Mouse (Mus musculus) intestine, postnatal 0 days (tissue): Measurements from ENCODE around the gene Apol9b. TPM values are rescaled to one million over a fixed set of nuclear protein-coding genes. Genes with fewer than 3 reads are reported as not detected.
A peak's percentile ranks its signal among the peaks of the same experiment; 100 is the strongest.

Experiments
- ATAC-seq: fragments of 200-750 bp; cut with Nextera tagmentation; 2 replicates; pipeline ENCODE4 v1.8.0; 2017; ENCODE audit warnings: mild to moderate bottlenecking, moderate TSS enrichment, moderate library complexity
- H3K27ac ChIP-seq: fragments of 300-500 bp; sonication (generic); 2 replicates; pipeline ENCODE4 v1.5.1; 2014; ENCODE audit warnings: mild to moderate bottlenecking, low read depth, low read length, moderate library complexity
- H3K27me3 ChIP-seq: fragments of 300-500 bp; sonication (generic); replicated peaks from 2 replicates; pipeline ENCODE4 v1.6.1; 2014; ENCODE audit warnings: low read length, mixed read lengths; ENCODE audit not compliant: control insufficient read depth, insufficient read depth
- H3K36me3 ChIP-seq: fragments of 300-500 bp; sonication (generic); 2 replicates; pipeline ENCODE4 v1.6.1; 2014; ENCODE audit warnings: mild to moderate bottlenecking, moderate library complexity; ENCODE audit not compliant: control insufficient read depth, insufficient read depth
- H3K4me1 ChIP-seq: fragments of 300-500 bp; sonication (generic); replicated peaks from 2 replicates; pipeline ENCODE4 v1.6.1; 2014; ENCODE audit warnings: antibody characterized with exemption, low read length, mixed read lengths; ENCODE audit not compliant: control insufficient read depth, insufficient read depth
- H3K4me2 ChIP-seq: fragments of 300-500 bp; sonication (generic); replicated peaks from 2 replicates; pipeline ENCODE4 v1.6.1; 2014; ENCODE audit warnings: low read depth, mild to moderate bottlenecking, moderate library complexity
- H3K4me3 ChIP-seq: fragments of 300-500 bp; sonication (generic); 2 replicates; pipeline ENCODE4 v1.5.1; 2014; ENCODE audit warnings: low read depth, low read length
- H3K9ac ChIP-seq: fragments of 300-500 bp; sonication (generic); 2 replicates; pipeline ENCODE4 v1.6.1; 2014; ENCODE audit warnings: mild to moderate bottlenecking, low read depth, low read length
- H3K9me3 ChIP-seq: fragments of 300-500 bp; sonication (generic); 2 replicates; pipeline ENCODE4 v1.6.1; 2016; ENCODE audit warnings: mixed run types; ENCODE audit not compliant: control insufficient read depth
- CTCF ChIP-seq: sonication (generic); IDR thresholded peaks from 2 replicates; pipeline ENCODE4 v1.5.1; 2016; ENCODE audit warnings: low read depth, mild to moderate bottlenecking, control low read depth, antibody characterized with exemption, moderate library complexity
- WGBS: fragments of 180-500 bp; shearing (Covaris S2); extraction: QIAGEN DNeasy Blood & Tissue Kit; methylation state at CpG from one replicate; pipeline ENCODE4 v1.1.7; 2014; 5-methylcytosine and 5-hydroxymethylcytosine counted together
- polyA plus RNA-seq: library from polyadenylated mRNA; unstranded; fragments of >200 nt; fragmentation: Nextera tagmentation; extraction: Ambion mirVana; gene quantifications from 2 replicates; pipeline ENCODE4 v1.2.1, GENCODE M21; 2015

Apol9b gene
- polyA plus RNA-seq, 1 experiment from 2014 or later = 4.1 TPM

GRCm38 (mm10) chr15:77749717-77750116 lies 20.9 kb downstream of the Apol9b start:
- Histone ChIP-seq H3K27ac (no peak overlapping the region), H3K4me2 (no peak overlapping the region), H3K4me3 (no peak overlapping the region), H3K36me3 (no peaks in the 10 kb centered on the region), H3K9ac (no peak overlapping the region), H3K27me3 (peaks cover 69% of the 10 kb centered on the region), H3K9me3 (peaks cover 3% of the 10 kb centered on the region; the same call in 1 of the 2 replicates), H3K4me1 (no peaks in the 10 kb centered on the region)
- no peak for ATAC-seq
- WGBS = 90% methylated on average over 10 of the region's 10 CpGs
- TF ChIP-seq CTCF = no peak

GRCm38 (mm10) chr15:77750461-77750860 lies 21.6 kb downstream of the Apol9b start:
- Histone ChIP-seq H3K27ac (no peak overlapping the region), H3K36me3 (no peaks in the 10 kb centered on the region), H3K9ac (no peak overlapping the region), H3K9me3 (peaks cover 3% of the 10 kb centered on the region; the same call in 1 of the 2 replicates), H3K27me3 (peaks cover 68% of the 10 kb centered on the region), H3K4me1 (no peaks in the 10 kb centered on the region), H3K4me2 (no peak overlapping the region), H3K4me3 (no peak overlapping the region)
- ATAC-seq = no peak
- TF ChIP-seq CTCF = peak; percentile 88
- 23% methylated on average over 1 of the region's 1 CpGs for WGBS

GRCm38 (mm10) chr15:77752443-77752842 lies 23.6 kb downstream of the Apol9b start:
- Histone ChIP-seq H3K4me2 (no peak overlapping the region), H3K4me3 (no peak overlapping the region), H3K27ac (no peak overlapping the region), H3K36me3 (no peaks in the 10 kb centered on the region), H3K4me1 (no peaks in the 10 kb centered on the region), H3K9ac (no peak overlapping the region), H3K9me3 (peaks cover 3% of the 10 kb centered on the region; the same call in 1 of the 2 replicates), H3K27me3 (peaks cover 53% of the 10 kb centered on the region)
- 60% methylated on average over 11 of the region's 11 CpGs for WGBS
- ATAC-seq = no peak
- TF ChIP-seq CTCF = no peak

GRCm38 (mm10) chr15:77755132-77755531 lies 26.3 kb downstream of the Apol9b start:
- Histone ChIP-seq H3K36me3 (peaks cover 2% of the 10 kb centered on the region), H3K27me3 (peaks cover 27% of the 10 kb centered on the region; the same call in 1 of the 2 replicates), H3K4me1 (no peaks in the 10 kb centered on the region), H3K27ac (no peak overlapping the region), H3K9me3 (no peaks in the 10 kb centered on the region), H3K4me2 (no peak overlapping the region), H3K4me3 (no peak overlapping the region), H3K9ac (no peak overlapping the region)
- TF ChIP-seq CTCF = no peak
- no peak for ATAC-seq
- 36% methylated on average over 2 of the region's 2 CpGs for WGBS

GRCm38 (mm10) chr15:77756081-77756480 lies 27.2 kb downstream of the Apol9b start:
- Histone ChIP-seq H3K9me3 (no peaks in the 10 kb centered on the region), H3K9ac (no peak overlapping the region), H3K27me3 (peaks cover 20% of the 10 kb centered on the region; the same call in 1 of the 2 replicates), H3K4me3 (no peak overlapping the region), H3K36me3 (peaks cover 11% of the 10 kb centered on the region), H3K4me2 (no peak overlapping the region), H3K4me1 (no peaks in the 10 kb centered on the region), H3K27ac (no peak overlapping the region)
- TF ChIP-seq CTCF = no peak
- WGBS = 67% methylated on average over 2 of the region's 2 CpGs
- no peak for ATAC-seq

GRCm38 (mm10) chr15:77756848-77757247 lies 28.0 kb downstream of the Apol9b start, which contains the start of gene Apol8:
Gene Apol8 (minus strand): TSS chr15:77757003.
- Histone ChIP-seq H3K27ac (no peak within 1 kb of the TSS), H3K9ac (no peak within 1 kb of the TSS), H3K27me3 (0 out of 2 replicates have a peak, but pooled peaks cover 16% of the 10 kb centered on the region), H3K9me3 (no peaks in the 10 kb centered on the region), H3K4me1 (no peaks in the 10 kb centered on the region), H3K36me3 (peaks cover 19% of the 10 kb centered on the region), H3K4me3 (no peak within 1 kb of the TSS), H3K4me2 (no peak within 1 kb of the TSS)
- WGBS = 5% methylated on average over 9 of the region's 9 CpGs
- TF ChIP-seq CTCF = peak; percentile 96
- no peak for ATAC-seq
